Mouse (Mus musculus) urinary bladder, adult 2 months (tissue): Measurements from ENCODE around the gene Armcx5. TPM values are rescaled to one million over a fixed set of nuclear protein-coding genes. Genes with fewer than 3 reads are reported as not detected.
"Not testable (repeated sequence)": the region's sequence is repeated elsewhere in the genome, so short reads cannot be mapped to it uniquely, and the experiment has no call there.

Experiments
- DNase-seq: peaks from one replicate; pipeline ENCODE4 v3.0.0; 2022; ENCODE audit warnings: low spot score
- polyA plus RNA-seq: library from polyadenylated mRNA; depleted of rRNA; stranded (reverse); fragments of >200 nt; gene quantifications from 2 replicates; pipeline ENCODE4 v1.2.3, GENCODE M21; 2012; rRNA removed

The Armcx5 gene
- 8.1 and 8.6 TPM in 2 replicates for polyA plus RNA-seq

DNA sequence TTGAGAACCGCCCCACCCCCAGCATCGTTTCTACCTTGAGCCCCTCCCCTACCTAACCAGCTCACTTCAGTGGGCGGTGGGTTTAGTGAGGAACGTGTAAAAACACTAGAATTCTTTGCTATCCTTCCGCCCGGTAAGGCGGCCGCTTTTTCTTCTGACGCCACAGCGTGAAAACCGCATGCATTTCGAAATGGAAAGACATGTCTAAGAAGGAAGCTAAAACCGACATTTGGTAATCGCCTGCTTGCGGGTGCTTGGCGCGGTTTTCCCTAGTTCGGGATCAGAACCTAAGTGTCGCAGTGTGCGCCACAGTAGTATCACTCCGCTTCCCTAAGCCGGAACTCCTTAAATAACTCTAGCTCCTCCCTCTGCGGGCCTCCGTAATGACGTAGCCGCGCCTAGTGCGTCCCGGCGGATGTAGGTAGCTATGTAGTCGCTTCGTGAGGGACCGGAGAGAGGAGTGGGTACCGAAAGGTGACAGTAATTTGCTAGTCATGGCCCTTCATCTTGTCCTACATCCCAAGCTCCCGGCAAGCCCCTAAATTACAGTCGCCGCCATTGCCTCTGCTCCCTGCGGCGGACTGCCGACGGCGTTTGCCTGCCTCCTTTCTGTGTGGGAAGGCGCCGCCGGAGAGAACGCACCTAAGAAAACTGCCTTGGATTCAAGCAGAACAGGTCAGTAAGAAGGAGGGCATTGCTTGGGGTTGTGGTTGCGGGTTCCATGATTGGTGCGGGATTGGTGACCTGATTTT lies at the start of gene Armcx5, which contains the start of gene Gprasp1:
Armcx5 (plus strand) TSS at position 430 of the 752 bp plus-strand sequence.
Gprasp1 (plus strand) TSS at position 430 of the 752 bp plus-strand sequence.
- DNase-seq: peak; percentile 59

DNA sequence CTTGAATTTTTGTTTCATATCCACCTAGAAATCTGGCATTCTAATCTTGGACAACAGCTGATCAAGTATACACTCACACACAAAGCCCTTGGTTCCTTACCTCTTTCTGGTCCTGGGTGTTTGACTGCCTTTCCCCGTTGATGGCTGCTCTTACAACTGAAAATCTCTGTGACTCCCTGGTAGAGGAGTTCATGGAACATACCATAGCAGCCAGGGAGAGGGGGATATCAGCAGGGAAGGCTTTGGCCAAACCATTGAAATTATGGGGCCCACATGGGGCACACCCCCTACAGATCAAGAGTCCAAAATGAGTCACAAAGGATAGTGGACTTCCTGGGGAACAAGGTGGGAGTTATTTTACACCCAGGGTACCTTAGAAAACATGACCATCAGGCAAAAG lies 48.9 kb upstream of the Armcx5 start, which contains the start of gene Tcp11x2:
Tcp11x2 (minus strand) TSS at position 158 of the 400 bp plus-strand sequence.
- no peak for DNase-seq

DNA sequence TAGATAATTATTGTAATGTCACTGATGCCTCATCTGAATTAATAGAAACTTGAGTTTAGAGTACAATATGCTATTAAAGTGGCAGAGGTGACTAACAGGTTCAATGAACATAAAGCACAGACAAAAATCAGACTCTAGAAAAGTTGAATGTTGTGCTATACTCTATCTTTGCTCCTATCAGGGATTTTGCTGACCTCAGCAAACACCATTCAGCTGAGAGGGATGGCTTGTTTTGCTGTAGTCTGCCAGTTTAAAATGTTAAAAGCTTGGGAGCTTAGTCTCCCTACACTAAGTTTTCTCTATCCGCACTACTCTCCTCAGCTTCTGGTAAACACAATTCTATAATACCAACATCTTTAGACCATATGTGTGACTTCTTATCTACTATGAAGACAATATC lies 39.4 kb upstream of the Armcx5 start:
- no peak for DNase-seq

DNA sequence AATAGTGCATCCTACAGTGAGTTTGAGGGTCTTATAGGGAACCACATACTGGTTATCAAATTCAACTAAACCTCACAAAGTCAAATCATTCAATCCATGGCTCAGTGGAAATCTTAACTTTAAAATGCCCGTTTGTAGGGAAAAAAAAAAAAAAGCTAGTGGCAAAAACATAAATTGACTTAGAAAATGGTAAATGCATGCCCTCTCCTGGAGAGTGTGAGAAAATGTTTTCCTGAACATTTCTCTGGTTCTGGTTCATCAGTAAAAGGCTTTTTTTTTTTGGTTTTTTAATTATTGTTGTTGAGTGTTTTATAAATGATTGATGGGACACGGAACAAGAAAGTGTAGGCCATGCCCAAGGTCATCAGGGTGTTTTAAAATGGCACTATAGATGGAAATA lies 38.2 kb upstream of the Armcx5 start:
- no peak for DNase-seq

DNA sequence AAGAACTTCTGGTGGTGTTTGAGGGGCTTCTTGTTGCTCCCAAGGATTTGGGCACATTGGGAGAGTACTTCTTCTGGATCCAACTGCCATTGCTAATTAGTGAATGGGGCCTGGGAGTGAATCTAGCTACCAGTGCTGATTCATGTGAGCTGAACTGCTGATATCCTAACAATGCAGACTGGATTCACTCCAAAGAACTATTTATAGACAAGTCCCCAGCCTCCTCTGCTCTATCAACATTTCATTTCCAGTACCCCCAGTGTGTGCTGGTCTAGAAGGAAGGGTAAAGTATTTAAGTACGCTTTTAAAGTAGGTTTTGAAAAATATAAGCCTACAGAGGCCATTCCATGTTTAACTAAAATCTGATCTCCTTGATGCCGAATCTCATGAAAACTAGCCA lies 29.7 kb upstream of the Armcx5 start:
- no peak for DNase-seq

DNA sequence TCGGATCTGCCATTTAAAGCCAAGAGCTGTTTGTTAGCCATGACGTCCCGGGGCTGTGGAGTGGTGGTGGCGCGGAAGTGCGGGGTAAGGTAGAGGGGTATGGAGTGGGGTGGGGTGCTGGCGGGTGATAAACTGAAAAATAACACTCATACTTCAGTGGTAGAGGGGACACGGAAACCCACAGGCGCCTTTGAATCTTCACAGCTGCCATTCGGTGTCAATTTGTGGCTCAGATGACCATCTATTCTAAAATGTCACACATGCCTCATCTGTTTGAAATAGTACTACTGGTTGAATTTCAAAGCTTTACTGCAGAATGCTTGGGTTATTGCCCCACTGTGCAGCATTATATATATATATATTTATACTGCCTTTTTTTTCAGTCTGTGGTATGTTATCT lies 17.4 kb upstream of the Armcx5 start, which contains the start of gene Tmsb15a:
Tmsb15a (minus strand) TSS at position 101 of the 400 bp plus-strand sequence.
- no peak for DNase-seq

DNA sequence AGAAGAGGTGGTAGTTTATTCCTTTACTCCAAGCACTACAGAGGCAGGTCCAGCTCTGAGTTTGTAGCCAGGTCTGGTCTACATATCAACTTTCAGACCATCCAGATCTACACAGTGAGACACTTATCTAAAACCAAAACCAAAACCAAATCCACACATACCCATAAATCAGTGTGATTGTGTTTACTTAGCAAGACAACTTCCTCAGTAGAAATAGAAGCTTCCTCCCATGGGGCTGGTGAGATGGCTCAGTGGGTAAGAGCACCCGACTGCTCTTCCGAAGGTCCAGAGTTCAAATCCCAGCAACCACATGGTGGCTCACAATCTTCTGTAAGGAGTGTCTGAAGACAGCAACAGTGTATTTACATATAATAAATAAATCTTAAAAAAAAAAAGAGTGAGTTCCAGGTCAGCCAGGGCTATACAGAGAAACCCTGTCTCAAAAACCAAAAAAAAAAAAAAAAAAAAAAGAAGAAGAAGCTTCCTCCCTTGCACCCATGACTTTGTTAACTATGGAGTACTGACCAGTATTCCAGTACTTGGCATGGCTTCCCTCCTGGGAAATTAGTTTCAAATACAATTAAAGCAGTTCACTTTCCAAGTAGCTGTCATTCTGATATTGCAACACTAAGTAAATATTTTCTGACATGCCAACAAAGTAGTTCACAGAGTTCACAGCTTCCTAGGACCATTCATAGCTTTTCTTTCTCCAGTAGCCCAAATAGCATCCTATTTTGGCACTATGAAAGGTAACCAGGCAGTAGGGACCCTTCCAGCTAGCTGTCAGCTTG lies 3.6 kb upstream of the Armcx5 start:
- DNase-seq: no peak

DNA sequence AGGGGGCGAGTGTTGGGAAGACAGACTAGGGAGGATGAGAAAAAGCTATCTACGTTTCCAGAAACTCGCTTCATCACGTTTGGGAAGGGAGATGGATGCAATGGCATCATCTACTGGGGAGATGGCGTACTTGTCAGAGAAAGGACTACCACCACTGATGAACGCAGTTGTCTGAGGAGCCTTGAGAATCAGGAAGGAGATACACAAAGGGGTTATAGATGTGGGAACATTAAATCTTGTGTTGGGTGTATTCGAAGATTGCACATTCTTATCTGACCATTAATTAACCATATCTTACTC lies 473 bp downstream of the Armcx5 start:
- no peak for DNase-seq

DNA sequence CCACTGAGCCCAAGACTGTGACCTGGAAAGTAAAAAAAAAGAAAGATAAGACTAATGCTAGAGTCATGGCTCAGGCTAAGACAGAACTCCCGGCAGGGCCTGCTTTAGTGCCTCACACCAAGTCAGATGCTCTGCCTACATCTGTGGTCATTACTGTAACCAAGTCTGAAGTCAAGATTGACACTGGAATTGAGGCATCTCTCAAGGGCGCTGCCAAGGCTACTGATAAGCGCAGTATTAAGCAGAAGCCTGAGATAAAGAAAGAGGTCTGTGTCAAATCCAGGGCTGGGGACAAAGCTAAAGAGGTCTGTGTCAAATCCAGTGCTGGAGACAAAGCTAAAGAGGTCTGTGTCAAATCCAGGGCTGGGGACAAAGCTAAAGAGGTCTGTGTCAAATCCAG lies 2.8 kb downstream of the Armcx5 start:
- DNase-seq: not testable (repeated sequence)

DNA sequence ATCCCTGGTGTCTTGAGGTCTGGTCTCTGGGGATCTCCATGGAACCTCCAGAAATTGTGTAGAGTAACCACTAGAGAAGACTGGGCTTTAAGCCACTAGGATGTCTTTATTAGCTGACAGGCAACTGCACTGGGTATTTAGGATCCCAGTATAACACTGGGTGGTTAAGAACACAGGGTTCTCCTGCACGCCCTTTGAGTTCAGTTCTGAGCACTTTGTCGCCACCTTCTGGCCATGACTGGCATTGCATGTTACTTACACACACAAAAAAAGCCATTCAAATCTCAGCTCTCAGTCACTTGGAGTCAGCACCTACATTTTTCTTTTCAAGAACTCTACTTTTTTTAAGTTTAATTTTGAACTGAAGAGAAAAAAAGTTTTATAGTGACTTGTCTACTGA lies 10.3 kb downstream of the Armcx5 start:
- peak; percentile 42 for DNase-seq

DNA sequence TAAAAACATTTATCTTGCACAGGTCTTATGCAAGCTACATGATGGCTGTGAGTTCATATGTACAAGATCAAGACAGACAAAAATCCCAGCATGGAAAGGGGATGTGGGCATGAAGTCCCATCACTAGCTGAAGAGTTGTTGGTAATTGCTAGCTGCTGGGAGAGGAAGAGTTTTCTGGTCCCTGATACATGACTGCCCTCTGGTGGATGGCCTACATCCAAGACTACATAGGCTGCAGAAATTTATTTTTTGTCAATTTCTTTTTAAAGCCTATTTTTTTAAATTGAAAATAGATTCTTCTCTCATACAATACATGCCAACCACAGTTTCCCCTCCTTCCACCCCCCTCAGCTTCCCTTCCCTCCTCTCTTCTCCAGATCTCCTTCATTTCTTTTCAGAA lies 19.2 kb downstream of the Armcx5 start:
- no peak for DNase-seq

DNA sequence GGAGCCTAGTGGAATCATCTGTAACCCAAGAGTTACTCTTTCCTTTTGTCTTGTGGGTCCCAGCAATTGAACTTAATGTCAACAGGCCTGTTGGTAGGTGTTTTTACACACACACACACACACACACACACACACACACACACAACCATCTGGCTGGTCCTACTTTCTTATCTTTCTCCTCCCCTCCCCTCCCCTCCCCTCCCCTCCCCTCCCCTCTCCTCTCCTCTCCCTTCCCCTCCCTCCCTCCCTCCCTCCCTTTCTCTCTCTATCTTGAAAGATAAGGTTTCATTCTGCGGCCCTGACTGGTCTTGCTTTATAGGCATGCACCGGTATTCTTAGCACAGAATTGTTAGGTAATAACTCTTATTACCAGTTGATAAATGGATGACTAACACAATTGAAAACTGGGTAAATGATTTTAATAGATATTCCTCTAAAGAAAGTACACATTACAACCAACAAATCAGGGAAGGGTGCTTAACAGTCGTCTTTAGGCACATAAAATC lies 25.6 kb downstream of the Armcx5 start:
- DNase-seq: no peak

DNA sequence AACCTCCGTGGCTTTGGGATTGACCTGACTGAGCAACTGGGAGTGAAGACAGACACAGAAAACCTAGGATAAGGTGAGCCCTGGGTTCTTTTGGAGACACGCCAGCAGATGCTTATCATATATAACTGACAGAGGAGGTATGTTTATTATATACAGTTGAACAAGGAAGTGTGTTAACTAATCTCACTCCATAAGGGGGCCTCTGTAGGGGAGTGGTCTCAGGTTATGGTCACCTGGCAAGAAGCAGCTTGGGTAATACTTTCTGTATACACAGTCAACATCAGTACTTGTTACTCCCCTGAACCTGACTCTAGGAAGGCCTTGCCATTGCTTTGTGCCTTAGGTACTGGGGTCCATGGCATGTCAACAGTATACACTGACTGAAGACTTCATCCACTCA lies 26.0 kb downstream of the Armcx5 start:
- no peak for DNase-seq

DNA sequence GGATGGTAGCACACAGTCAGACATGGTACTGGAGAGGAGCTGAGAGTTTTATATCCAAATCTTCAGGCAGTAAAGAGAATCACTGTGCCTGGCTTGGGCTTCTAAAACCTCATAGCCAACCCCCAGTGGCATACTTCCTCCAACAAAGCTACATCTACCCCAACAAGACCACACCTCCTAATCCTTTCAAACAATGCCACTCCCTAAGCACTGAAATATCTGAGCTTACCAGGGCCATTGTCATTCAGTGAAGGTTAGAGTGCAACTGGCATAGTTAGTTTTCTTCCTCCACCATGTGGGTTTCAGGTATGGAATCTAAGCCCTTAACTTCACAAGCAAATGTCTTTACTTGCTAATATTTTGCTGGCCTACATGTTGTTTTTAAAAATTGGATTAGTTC lies 49.0 kb downstream of the Armcx5 start:
- DNase-seq: no peak

DNA sequence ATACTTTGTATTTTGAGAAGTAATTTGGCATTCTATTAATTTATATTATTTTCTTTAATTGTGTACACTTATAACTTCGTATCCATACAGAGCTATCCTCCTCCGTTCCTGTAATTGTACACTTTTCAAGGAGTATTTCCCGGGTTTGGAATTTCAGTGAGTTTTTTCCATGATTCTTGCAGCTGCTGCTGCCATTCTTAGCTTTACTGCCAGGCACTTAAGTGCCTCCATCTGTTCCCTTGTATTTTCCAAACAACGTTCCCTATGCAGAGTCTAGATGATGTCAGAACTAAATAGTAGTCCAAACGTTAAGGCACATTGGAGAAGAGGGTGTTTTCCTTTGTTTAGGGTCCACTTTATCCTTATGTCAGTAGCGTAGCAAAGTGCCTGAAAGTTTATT lies 49.8 kb downstream of the Armcx5 start:
- no peak for DNase-seq

DNA sequence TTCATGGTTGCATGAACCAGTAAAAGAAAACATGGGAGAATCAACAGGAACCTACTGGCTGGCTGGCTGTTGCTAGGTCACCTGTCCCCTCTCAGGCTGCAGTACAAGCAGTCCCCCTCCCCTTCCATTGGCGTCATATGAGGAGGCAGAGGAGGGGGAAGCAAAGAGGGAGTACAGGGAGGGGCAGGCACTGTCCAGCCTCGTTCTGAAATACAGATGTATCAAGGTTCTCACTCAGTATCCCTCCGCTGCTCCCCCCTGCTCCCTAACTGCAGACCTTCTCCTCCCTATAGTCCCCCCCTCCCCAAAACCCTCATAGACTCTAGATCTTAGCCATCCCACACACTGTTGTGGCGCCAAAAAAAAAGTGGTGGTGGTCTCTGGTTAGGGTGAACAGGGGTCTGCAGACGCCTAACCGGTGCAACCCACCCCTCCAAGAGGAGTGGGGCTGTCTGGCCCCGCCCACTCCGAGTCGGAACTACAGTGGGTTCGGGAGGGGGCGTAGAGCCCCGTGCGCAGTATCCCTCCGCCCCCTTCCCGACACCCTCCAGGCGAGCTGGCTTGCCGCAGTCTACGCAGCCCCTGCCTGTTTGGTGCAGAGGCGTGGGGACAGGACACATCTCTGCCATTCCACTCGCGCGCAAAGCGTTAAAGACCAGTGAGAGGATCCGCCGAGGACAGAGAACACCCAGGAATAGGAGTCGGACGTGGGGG lies 53.2 kb downstream of the Armcx5 start:
- not testable (repeated sequence) for DNase-seq

DNA sequence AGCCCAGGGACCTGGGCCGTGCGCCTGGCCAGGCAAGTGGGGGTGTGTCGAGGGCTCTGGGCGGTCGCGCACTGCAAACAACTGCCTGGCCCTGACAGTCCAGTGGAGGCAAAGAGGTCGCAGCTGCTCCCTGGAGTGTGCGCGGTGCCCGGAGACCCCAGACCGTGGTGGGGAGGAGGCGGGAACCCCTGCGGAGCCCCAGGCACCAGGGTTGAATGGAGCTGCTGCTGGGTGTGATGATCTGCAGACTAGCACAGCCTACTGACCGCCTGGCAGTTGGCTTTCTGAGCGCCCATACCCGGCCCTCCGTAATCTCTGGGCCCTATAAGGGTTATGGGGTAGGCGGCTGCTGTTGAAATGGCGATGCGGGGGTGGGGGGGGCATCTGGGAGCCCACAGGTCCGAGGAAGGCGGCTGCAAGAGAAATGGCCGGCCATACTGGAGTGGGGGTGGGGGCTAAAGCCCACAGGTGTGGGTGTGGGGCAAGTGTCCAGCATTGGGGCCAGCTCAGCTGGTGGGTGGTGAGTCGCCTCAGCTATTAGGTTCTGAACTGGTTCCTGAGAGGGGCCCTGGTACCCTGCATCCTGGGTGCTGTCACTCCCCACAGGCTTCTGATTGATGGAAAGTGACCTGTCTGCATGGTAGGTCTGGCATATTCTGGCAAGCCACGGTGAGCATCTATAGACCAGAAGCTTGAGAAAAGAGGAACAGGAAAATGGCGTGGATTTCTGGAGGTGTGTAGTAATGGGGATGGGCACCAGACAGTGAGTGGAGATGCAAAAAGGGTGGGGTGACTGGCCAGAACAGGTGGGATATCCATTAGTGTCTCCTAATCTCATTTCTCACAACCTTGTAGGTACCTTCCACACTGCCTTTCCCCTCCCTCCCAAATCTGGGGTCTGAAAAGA lies 54.0 kb downstream of the Armcx5 start:
- not testable (repeated sequence) for DNase-seq
